Mouse (Mus musculus) heart, adult 18-20 months (tissue): ENCODE results near the gene Rev3l. TPM values are rescaled to one million over a fixed set of nuclear protein-coding genes. Genes with fewer than 3 reads are reported as not detected.
A peak's percentile ranks its signal among the peaks of the same experiment; 100 is the strongest.

Experiments used
- DNase-seq, 2 experiments: peaks; one replicate each; pipeline ENCODE4 v3.0.0; 2021 to 2022; ENCODE audit warnings: mixed read lengths in 1 of 2
- long read RNA-seq, 2 experiments: library from polyadenylated mRNA; stranded (forward); transcript quantifications; one replicate each; pipeline ENCODE4 v2.0.0; 2021
- total RNA-seq, 2 experiments: library from RNA; stranded (reverse); gene quantifications; 2 replicates each; pipeline ENCODE4 v1.2.3; 2021

The Rev3l gene
- 1 to 10 TPM; 9.6 to 9.9 TPM for total RNA-seq
- long read RNA-seq, experiment 1 = 0 reads
- long read RNA-seq, experiment 2 = 0 reads

DNA sequence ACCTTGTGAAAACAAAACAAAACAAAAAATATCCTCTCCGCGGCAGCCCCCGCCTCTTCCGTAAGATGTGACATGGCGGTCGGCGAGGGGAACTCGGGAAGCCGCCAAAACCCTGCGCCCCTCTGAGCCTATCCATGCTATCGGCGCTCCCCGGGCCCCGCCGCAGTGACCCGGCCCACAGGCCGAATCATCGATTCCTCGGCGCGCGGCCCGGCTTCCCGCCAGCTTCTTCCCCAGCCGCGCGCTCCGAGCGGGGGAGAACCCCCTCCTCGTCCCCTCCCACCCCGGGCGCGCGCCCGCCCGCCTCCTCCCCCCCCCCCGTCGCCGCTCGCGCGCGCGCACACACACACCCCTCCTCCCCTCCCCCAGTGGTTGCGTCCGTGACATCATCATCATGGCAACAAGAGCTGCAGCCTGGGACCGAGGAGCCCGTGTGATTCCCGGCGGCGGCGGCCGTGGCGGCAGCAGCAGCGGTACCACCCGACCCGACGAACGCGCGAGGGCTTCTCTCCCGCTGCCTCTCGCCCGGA is at the start of gene Rev3l:
TSS of gene Rev3l (plus strand) at position 383 of the 530 bp plus-strand sequence.
- peak; percentile 92 to 93 for DNase-seq

- DNase-seq = no peak
These were observed 49.4 kb upstream of the Rev3l start for GRCm38 (mm10) chr10:39682556-39682955.

GRCm38 (mm10) chr10:39683481-39683880 is 48.4 kb upstream of the Rev3l start:
- no peak for DNase-seq

DNA sequence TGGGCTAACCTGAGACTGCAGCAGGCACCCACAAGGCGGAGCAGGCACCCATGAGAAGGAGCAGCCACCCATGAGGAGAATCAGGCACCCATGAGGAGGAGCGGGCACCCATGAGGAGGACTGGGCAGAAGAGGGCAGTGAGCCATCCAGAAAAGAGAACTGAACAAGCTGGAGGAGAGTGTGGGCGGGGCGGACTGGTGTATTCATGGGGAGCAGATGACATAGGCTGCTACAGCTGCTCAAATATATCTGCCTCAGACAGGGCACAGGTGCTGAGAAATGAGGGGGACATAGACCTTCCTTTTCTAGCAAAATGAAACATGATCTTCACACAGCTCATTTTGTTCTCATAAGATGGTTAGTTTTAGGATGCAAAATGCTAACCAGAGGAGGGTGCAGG is 45.1 kb upstream of the Rev3l start:
- no peak for DNase-seq

- no peak for DNase-seq
These were observed 44.1 kb upstream of the Rev3l start for GRCm38 (mm10) chr10:39687851-39688250.

DNA sequence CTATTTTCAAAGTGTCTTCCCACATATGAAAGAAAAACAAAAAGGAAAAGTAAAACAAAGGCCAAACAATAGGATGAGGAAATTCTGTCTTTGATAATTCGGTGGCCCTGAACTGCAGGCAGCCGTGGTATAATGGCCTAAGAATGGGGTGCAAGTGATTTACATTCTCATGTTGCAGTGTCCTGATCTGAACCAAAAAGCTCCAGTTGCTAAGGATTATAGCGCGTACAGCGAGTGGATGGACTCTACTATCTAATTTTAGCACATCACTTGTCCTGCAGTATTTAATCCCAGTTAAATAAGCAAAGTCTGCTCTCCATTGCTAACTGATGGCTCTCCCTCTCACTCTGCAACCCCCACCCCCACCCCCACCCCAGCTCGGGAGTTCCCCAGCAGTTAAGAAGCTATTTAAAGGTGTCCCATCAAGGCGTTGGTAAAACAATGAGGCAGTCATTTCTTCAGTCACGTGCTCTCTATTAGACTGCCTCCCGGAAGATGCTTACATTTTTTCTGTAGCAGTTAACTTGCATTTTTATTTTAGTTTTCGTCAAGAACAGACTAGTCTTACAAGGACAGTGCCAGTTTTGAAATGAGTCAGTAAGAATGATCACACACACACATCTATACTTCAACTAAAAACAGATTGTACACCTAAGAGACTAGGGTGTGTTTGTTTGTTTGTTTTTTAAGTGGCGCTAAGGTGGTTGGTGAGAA is 40.4 kb upstream of the Rev3l start:
- DNase-seq = no peak

- no peak for DNase-seq
These were observed 39.8 kb upstream of the Rev3l start for GRCm38 (mm10) chr10:39692152-39692551.

GRCm38 (mm10) chr10:39707717-39708510 is 24.0 kb upstream of the Rev3l start:
- no peak for DNase-seq

- no peak for DNase-seq
These were observed 15.0 kb upstream of the Rev3l start for GRCm38 (mm10) chr10:39716936-39717335.

GRCm38 (mm10) chr10:39730976-39731735 is 762 bp upstream of the Rev3l start:
- DNase-seq = peak; percentile 91 to 95

DNA sequence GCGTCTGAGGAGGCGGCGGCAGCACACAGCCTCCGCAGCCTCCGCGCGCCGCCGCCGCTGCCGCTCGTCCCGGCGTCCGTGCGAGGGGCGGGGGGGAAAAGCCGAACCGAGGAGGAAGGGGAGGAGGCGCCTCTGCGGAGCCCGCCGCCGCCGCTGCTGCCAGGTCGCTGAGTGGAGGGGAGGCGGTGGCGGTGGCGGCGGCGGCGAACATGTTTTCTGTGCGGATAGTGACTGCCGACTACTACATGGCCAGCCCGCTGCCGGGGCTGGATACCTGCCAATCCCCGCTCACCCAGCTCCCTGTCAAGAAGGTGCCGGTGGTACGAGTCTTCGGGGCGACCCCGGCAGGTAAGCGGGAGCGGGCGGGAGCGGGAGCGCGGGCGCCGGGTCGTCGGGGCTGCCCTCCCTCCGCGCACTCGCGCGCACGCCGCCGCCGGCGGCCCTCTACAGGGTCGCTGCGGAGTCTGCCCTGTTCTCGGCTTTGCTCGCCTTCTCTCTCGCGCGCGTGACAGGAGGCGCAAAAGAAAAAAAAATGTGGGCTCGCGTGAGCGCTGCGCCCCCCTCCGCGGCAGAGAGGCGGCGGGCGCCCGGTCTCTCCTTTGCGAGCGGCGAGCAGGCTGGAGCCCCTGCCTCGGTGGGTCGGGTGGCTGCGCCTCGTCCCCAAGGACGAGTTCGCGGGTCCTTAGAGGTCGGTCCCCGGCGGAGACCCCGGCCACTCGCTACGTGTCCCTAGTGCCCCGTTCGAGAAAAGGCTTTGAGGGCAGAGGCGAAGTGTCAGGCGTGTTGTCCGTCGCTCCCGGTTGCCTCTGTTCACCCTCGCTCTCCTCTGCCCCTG is 565 bp downstream of the Rev3l start:
- DNase-seq = peak; percentile 67 to 85

DNA sequence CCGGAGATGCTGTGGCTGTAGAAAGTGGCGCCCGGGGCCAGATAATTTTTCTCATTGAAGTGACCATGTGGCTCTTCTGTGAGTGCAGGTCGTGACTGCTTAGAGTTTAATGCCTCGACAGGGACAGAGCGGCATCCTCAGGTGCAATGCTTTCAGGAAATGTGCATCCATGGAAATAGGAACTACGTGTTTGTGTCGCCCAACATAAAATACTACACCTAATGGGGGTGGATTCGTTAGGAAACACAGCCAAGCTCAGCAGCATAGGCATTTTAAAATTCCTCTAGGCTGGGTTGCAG is 1.1 kb downstream of the Rev3l start:
- peak in 1 of 2 experiments; percentile 75 for DNase-seq

- DNase-seq = no peak
These were observed 1.6 kb downstream of the Rev3l start for GRCm38 (mm10) chr10:39733421-39733930.

DNA sequence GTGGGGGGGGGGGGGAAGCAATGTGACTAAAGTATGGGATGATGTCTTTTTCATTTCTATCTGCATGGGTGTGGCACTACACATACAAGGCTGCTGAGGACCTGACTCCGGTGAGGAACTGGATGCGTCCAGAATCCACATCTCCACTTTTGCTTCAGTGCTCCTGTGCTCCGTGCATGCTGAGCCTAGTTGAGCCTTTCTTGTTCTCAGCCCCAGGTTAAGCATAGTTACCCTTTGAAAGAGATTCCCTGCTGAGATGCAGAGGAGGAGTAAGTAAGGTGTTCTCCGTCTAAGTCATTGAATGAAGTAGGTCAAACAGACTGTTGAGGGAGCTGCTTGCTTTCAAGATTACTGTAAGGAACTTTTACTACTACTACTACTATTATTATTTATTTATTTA is 4.3 kb downstream of the Rev3l start:
- DNase-seq = no peak

GRCm38 (mm10) chr10:39742057-39742456 is 10.1 kb downstream of the Rev3l start:
- DNase-seq = no peak

GRCm38 (mm10) chr10:39764752-39765151 is 32.8 kb downstream of the Rev3l start:
- DNase-seq = no peak

DNA sequence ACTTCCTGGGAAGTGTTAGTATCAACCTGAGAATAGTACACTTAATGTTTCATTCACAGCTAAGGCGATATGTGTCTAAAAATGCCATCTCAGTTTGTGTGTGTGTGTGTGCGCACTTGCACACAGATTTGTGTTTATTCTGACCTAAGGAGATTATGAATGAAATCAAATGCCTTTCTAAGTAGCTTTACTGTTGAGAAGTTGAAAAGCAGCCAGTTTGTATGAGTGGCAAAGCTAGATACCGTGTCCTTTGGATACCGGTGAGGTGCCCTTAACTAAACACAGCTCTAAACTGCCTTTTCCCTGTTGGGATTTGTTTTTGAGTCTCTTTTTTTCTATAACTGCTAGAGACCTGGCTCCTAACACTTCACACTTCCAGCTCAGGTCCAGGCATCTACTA is 34.8 kb downstream of the Rev3l start:
- DNase-seq = peak; percentile 16 to 18

DNA sequence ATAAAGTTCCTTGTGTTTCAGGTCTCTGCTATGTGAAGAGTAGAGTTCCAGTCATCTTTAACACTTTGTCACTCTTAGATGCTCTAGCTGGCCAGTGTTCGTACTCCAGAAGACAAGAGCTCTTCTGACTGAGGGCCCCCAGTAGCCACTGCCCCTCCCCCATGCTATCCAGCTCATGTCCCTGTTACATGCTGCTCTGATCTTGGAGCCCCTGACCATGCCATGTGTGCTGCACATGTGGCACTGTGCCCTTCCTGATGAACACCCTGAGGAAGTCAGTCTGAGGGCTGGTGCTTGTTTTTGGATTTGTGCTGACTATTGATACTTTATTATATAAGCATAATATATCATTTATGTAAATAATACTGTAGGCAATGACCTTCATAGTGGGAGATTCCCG is 40.3 kb downstream of the Rev3l start:
- DNase-seq = no peak

DNA sequence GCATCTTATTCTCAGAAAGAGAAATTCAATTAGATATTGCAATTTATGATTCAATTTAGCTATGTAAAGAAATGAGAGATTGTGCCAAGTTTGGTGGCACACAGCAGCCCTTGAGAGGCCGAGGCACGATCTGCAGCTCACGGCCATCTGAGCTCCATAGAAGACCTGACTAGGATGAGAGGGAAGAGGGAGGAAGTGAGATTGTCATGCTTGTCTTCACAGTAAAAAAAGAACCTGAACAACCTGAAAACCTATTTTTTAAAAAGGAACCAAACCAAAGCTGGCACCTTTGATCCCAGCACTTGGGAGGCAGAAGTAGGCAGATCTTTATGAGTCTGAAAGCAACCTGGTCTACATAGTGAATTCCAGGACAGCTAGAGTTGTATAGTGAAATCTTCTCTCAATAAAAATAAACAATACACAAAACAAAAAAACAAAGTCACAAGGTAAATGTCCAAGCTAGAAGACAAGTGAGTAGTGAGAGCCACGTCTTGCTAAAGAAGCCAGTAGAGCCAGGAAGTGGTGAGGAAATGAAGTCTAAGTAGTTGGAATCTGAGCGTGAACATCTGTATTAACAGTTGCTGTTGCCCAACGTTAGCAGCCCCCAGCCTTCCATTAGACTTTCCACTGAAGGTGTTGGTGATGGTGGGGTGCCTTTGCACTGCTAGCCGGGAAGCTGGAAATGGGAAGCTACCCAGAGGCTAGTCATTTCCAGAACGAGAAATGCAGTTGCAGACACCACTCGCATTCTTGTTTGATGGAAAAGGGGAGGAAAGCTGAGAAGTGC is 42.2 kb downstream of the Rev3l start:
- no peak for DNase-seq

GRCm38 (mm10) chr10:39776927-39777326 is 45.0 kb downstream of the Rev3l start:
- DNase-seq = no peak

DNA sequence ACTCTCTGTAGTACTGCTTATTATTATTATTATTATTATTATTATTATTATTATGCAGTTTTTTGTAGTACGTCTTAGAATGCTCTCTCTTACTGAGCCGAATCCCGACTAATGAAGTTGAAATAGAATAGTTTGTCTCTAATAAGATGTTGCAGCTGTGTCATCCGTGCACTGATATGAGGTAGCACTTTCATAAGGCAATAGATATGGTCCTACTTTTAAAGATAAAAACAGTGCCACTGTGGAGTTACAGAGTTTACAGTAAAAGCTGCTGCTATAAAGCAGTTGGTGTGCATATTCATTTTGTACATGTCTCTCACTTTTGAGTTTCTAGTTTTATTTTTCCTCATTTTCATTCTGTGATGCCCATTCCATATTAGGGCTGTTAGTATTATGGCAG is 46.4 kb downstream of the Rev3l start:
- no peak for DNase-seq
